Mouse (Mus musculus) right cerebral cortex, postnatal 25 days (tissue): ENCODE data around the gene Tma7.

Experiments
- DNase-seq: peaks from one replicate; pipeline ENCODE4 v3.0.0; 2022

Tma7 gene

GRCm38 (mm10) chr9:109082124-109082800, at the start of gene Tma7, which contains the start of gene Ccdc51:
Tma7 (minus strand) TSS chr9:109082587.
Ccdc51 (plus strand) TSS chr9:109082493.
- peak; percentile 90 for DNase-seq

- no peak for DNase-seq
Measured at GRCm38 (mm10) chr9:109130076-109130475, 47.7 kb upstream of the Tma7 start.

- no peak for DNase-seq
Measured at GRCm38 (mm10) chr9:109128211-109128610, 45.8 kb upstream of the Tma7 start.

GRCm38 (mm10) chr9:109127076-109127475, 44.7 kb upstream of the Tma7 start:
- no peak for DNase-seq

DNA sequence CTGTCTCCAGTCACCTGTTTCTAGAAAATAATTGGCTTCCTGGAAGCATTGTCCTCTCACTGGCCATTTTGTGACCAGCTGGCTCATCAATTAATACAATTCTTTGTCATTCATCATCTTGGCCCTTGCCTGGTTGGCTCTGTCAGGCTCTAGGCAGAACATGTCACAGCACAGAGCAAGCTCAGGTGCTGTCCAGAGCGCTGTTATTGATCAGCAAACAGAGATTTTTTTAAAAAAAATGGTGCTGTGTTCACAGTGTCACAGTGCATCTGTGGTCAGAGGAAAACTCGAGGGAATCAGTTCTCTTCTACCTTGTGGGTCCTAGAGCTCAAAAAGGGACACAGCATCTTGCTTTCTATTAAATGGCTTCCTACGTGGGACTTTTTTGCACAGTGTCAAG, 43.1 kb upstream of the Tma7 start:
- no peak for DNase-seq

DNA sequence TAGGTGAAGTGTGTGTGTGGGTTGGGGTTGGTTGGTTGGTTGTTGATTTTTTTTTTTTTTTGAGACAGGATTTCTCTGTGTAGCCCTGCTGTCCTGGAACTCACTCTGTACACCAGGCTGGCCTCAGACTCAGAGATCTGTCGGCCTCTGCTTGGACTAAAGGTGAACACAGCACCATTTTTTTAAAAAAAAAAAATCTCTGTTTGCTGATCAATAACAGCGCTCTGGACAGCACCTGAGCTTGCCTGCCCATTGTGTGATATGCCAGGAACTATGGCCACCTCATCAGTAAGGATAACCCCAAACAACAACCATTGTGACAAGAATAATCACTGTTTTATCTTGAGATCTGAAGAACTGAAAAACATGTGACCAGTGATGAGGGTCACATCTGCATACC, 42.7 kb upstream of the Tma7 start:
- DNase-seq = no peak

GRCm38 (mm10) chr9:109124164-109124563, 41.8 kb upstream of the Tma7 start:
- DNase-seq = no peak

GRCm38 (mm10) chr9:109123266-109123665, 40.9 kb upstream of the Tma7 start:
- DNase-seq = no peak

GRCm38 (mm10) chr9:109122553-109123085, 40.2 kb upstream of the Tma7 start:
- DNase-seq = no peak

DNA sequence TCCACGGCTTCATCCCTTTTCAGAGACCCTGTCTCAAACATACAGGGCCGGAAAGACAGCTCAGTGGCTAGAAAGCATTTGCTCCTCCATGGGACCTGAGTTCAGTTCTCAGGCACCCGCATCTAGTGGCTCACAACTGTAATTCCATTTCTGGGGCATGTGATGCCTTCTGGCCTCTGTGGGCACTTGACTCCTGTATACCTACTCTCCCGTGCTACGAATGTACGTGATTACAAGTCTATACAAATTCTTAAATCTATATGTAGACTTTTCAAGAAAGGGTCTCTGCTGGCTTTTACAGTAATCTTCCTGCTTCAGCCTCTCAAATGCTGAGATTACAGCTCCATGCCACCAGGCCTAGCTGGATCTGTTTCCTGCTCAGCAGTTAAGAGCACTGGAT, 38.6 kb upstream of the Tma7 start:
- DNase-seq = no peak

DNA sequence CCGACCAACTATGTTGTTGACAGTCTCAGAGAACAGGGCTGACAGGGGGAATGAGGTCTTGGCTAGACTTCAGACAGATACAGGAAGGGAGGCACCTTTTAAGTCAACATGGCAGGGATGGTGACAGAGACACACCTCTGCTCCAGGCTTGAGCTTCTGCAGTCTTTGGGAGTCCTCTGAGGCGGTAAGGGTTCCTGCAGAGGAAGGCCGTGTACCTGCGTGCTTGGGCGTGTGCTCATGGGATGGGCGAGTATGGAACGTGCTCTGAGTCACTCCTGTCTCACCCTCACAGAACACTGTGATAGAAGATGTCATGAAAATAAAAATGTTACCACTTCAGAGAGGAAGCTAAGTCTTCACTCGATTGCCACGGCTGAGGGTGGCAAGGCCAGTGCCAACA, 37.2 kb upstream of the Tma7 start:
- DNase-seq = no peak

- DNase-seq = no peak
Measured at GRCm38 (mm10) chr9:109118106-109118505, 35.7 kb upstream of the Tma7 start.

DNA sequence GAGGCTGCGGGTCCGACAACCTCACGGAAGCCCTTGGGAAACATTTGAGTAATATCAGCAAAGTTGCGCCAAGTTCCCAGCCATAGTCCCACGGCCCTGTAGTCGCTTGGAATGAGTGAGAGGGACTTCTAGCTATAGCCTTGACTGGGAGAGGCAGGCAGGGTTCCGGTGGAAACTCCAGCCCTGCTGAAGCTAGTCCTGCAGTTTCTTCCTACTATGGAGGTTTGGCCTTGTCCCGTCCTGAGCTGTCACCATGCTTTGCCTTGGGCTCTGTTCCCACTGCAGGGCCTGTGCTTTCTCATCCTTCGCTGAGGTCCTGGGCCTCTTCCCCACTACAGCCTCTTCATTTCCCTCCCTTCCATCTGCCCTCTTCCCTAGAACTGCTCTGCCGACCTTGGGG, 33.8 kb upstream of the Tma7 start:
- no peak for DNase-seq

DNA sequence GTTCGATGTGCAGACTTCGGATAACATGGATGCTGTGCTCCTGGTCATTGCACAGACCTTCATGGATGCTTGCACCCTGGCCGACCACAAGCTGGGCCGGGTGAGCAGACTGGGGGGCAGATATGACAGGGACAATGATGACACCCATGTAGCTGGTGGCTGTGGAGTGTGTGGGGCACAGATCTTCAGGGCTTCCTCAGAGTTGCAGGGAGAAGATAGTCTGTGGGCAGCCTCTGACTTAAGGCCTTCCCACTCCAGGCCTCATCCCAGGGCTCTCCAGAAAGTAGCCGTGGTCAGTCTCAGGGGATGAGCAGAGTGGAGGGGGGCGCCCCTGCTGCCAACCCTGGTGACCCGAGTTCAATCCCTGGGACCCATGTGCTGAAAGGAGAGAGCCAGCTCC, 32.5 kb upstream of the Tma7 start:
- no peak for DNase-seq

DNA sequence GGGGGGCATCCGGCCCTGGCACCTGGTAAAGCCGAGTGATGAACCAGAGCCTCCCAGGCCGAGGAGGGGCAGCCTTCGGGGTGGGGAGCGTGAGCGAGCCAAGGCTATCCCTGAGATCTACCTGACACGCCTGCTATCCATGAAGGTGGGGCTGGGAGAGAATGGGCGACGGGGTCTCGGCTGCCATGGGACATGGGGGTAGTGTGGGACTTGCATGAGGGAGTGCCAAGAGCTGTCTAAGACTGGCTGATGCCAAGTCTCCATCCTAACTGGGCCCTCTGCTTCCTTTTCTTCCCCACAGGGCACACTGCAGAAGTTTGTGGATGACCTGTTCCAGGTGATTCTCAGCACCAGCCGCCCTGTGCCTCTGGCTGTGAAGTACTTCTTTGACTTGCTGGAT, 31.9 kb upstream of the Tma7 start:
- no peak for DNase-seq

DNA sequence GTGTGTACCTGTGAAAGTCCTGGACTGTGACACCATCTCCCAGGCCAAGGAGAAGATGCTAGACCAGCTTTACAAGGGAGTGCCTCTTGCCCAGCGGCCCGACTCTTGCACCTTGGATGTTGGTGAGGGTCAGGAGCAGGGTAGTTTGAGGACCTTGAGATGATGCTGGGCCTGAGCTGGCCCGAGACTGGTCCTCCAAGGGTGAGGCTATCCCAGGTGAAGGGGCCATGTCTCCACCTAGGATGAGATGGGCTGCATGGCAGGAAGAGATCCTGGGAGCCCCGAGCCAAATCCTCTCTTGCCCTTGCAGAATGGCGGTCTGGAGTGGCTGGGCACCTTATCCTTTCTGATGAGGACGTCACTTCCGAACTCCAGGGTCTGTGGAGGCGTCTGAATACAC, 30.9 kb upstream of the Tma7 start:
- no peak for DNase-seq

DNA sequence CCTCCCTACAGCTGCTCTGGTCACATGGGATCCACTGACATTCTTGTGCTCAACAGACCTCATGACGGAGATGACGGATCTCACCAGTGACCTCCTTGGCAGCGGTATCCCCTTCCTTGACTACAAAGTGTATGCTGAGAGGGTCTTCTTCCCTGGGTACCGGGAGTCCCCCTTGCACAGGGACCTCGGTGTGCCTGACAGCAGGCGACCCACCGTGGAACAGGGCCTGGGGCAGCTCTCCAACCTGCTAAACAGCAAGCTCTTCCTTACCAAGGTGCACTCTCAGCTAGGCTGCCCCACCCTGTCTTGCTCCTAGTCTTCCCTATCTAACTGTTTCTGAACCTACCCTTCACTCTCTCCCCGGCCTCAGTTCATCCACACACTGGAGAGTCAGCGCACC, 29.2 kb upstream of the Tma7 start:
- DNase-seq = no peak

DNA sequence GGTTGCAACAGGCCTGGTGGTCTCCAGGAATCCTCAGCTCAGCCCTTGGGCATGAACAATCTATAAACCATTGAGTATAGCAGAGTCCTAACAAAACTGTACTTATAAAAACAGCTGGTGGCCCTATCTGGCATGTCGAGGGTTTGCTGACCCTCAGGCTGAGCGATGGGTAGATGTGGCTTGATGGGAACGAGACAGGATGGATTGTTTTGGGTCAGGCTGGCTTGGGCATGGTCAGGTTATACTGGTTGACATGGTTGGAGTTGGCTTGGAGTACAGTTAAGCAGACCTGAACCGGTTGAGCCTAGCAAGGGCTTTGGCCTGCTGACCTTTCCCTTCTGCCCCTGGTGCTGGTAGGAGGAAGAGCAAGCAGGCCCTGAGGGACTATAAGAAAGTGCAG, 28.7 kb upstream of the Tma7 start:
- DNase-seq = no peak

- no peak for DNase-seq
Measured at GRCm38 (mm10) chr9:109110240-109110639, 27.9 kb upstream of the Tma7 start.

- no peak for DNase-seq
Measured at GRCm38 (mm10) chr9:109107341-109107740, 25.0 kb upstream of the Tma7 start.

DNA sequence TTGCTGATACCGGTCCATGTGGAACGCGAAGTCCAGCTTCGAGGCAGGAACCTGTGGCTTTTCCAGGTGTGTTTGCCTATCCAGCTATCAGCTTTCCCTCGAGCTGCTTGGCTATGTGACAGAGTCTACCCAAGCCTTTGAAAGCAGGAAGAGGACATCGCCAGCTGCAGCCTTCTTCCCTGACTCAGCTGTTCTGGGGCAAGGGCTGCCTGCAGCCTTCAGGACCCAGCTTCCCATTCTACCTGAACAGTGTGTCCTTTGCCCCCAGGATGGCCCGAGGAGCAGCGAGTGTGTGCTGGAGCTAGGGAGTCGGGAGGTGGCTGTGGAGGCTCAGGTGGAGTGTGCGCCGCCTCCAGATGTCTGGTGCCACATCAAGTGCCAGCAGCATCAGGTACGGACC, 23.3 kb upstream of the Tma7 start:
- no peak for DNase-seq

GRCm38 (mm10) chr9:109105011-109105410, 22.6 kb upstream of the Tma7 start:
- no peak for DNase-seq

- DNase-seq = no peak
Measured at GRCm38 (mm10) chr9:109104083-109104482, 21.7 kb upstream of the Tma7 start.

DNA sequence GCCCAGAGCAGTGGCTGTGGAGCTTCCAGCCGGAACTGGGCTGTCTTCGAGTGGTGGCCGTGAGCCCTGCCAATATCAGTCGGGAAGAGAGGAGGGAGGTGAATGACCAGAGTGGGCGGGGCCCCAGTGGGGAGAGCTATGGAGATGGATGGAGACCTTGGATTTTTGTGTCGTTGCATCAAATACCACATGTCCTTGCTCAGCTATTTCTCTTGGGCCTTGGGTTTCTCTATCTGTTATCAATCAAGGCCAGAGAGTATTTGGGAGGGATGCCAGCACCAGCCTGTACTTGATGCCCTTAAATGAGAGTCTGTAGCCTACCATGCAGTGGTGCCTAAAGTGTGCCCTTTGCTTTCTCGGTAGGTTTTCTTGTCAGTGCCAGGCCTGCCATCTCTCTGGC, 20.9 kb upstream of the Tma7 start:
- no peak for DNase-seq

GRCm38 (mm10) chr9:109102541-109102940, 20.2 kb upstream of the Tma7 start:
- no peak for DNase-seq
